Mouse (Mus musculus) hindbrain, embryonic 13.5 days (tissue): ENCODE measurements at regions not wholly inside any gene's neighbourhood (a gene's known extent, or its start where the extent isn't known, plus 50 kb on each side); places are given as distances from the start of the nearest gene placed in this dataset.
A peak's percentile ranks its signal among the peaks of the same experiment; 100 is the strongest.

Experiments used
- ATAC-seq: fragments of 200-750 bp; cut with Nextera tagmentation; 2 replicates; pipeline ENCODE4 v1.8.0; 2017; ENCODE audit warnings: moderate TSS enrichment; ENCODE audit not compliant: low FRiP score
- H3K27ac ChIP-seq: fragments of 300-500 bp; sonication (generic); 2 replicates; pipeline ENCODE4 v1.5.1; 2015; ENCODE audit warnings: inconsistent platforms, mild to moderate bottlenecking, moderate library complexity
- H3K27me3 ChIP-seq: fragments of 300-500 bp; sonication (generic); 2 replicates; pipeline ENCODE4 v1.6.1; 2015; ENCODE audit warnings: mild to moderate bottlenecking, inconsistent platforms
- H3K36me3 ChIP-seq: fragments of 300-500 bp; sonication (generic); 2 replicates; pipeline ENCODE4 v1.6.1; 2015; ENCODE audit warnings: mild to moderate bottlenecking, inconsistent platforms
- H3K4me1 ChIP-seq: fragments of 300-500 bp; sonication (generic); replicated peaks from 2 replicates; pipeline ENCODE4 v1.6.1; 2015; ENCODE audit warnings: inconsistent platforms
- H3K4me2 ChIP-seq: fragments of 300-500 bp; sonication (generic); 2 replicates; pipeline ENCODE4 v1.6.1; 2015; ENCODE audit warnings: inconsistent platforms, mild to moderate bottlenecking, moderate library complexity
- H3K4me3 ChIP-seq: fragments of 300-500 bp; sonication (generic); 2 replicates; pipeline ENCODE4 v1.5.1; 2015; ENCODE audit warnings: mild to moderate bottlenecking, inconsistent platforms
- H3K9ac ChIP-seq: fragments of 300-500 bp; sonication (generic); 2 replicates; pipeline ENCODE4 v1.6.1; 2015; ENCODE audit warnings: mild to moderate bottlenecking, inconsistent platforms
- H3K9me3 ChIP-seq: fragments of 300-500 bp; sonication (generic); 2 replicates; pipeline ENCODE4 v1.6.1; 2016; ENCODE audit warnings: inconsistent platforms
- WGBS: fragments of 180-500 bp; shearing (Covaris S2); methylation state at CpG from one replicate; pipeline ENCODE4 v1.1.7; 2015; 5-methylcytosine and 5-hydroxymethylcytosine counted together

DNA sequence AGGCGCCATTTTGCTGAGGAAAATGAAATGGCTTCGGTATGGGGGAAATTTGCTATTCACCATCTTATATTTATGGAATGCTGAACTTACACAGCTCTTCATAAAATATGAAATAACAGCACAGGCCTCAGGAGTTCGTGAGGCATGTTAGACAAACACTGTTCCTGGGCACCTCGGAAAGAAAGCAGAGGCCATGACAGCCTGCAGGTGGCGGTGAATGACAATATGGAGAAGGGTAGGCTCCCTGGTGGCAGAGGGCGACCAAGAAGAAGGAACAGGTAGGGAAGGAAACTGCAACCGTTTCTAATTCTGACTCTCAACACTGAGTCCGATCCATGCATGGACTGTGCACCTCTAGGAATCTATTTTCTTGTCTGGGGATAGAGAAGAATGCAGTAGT is 553.6 kb upstream of the Tmpo start:
- no peak overlapping the region for H3K4me2 ChIP-seq
- 0 out of 2 replicates have a peak overlapping the region, but pooled peaks have one; percentile 49 for H3K27ac ChIP-seq
- no peaks in the 10 kb centered on the region for H3K36me3 ChIP-seq
- H3K9me3 ChIP-seq = no peaks in the 10 kb centered on the region
- H3K4me3 ChIP-seq = no peak overlapping the region
- ATAC-seq = no peak
- H3K9ac ChIP-seq = no peak overlapping the region
- 82% methylated on average over 8 of the region's 8 CpGs for WGBS
- H3K4me1 ChIP-seq = no peaks in the 10 kb centered on the region
- no peaks in the 10 kb centered on the region for H3K27me3 ChIP-seq

DNA sequence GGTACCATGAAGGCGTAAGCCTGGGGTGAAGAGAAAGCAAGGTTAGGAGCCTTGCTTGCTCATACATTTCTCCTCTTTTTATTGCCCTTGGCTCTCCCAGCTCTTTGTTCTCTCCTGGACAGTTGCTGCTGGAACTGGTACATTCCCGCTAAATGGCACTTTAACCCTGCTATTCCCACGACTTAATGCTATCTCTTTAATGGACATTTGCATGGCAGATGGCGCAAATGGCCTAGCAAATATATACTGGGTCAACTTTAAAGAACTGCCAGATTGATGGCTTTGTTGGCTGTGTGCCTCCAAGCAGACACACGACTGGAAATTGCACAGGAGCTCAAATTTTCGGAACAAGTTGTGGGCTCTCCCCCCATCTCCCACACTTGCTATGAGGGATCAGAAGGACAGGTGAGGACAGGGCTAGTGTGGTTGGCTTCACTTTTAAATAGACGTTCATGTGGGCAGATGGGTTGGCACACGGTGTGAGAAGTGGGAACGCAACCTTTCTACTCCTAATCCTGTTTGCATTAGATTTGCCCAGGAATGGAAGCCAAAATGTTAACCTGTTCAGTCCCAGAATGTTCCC is 551.0 kb upstream of the Tmpo start:
- Histone ChIP-seq H3K27ac (0 out of 2 replicates have a peak overlapping the region, but pooled peaks have one; percentile 25), H3K9me3 (no peaks in the 10 kb centered on the region), H3K9ac (no peak overlapping the region), H3K4me2 (no peak overlapping the region), H3K4me1 (no peaks in the 10 kb centered on the region), H3K4me3 (no peak overlapping the region), H3K27me3 (no peaks in the 10 kb centered on the region), H3K36me3 (no peaks in the 10 kb centered on the region)
- no peak for ATAC-seq
- WGBS = 70% methylated on average over 9 of the region's 9 CpGs

DNA sequence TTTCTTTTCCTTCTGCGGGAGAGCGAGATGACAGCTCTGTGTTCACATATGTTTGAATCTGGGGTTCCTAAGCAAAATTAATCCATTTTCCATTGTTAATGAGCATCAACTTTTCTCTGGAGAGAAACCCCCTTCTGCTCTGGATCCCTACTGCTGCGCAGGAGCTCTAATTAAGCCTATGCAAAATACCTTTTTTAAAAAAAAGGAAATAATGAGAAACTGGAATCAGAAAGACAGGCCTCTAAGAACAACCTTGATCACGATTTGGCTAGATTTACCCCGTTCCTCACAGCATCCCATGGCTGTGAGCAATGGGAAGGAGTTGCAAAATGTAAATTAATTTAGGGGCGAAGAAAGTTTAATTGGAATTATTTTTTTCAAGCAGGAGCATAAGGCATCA is 548.9 kb upstream of the Tmpo start:
- H3K4me3 ChIP-seq = no peak overlapping the region
- H3K4me1 ChIP-seq = no peaks in the 10 kb centered on the region
- no peaks in the 10 kb centered on the region for H3K27me3 ChIP-seq
- H3K36me3 ChIP-seq = no peaks in the 10 kb centered on the region
- H3K27ac ChIP-seq = no peak overlapping the region; the same call in 1 of the 2 replicates
- H3K9ac ChIP-seq = no peak overlapping the region
- WGBS = 70% methylated on average over 6 of the region's 6 CpGs
- no peak overlapping the region for H3K4me2 ChIP-seq
- no peak for ATAC-seq
- H3K9me3 ChIP-seq = no peaks in the 10 kb centered on the region

DNA sequence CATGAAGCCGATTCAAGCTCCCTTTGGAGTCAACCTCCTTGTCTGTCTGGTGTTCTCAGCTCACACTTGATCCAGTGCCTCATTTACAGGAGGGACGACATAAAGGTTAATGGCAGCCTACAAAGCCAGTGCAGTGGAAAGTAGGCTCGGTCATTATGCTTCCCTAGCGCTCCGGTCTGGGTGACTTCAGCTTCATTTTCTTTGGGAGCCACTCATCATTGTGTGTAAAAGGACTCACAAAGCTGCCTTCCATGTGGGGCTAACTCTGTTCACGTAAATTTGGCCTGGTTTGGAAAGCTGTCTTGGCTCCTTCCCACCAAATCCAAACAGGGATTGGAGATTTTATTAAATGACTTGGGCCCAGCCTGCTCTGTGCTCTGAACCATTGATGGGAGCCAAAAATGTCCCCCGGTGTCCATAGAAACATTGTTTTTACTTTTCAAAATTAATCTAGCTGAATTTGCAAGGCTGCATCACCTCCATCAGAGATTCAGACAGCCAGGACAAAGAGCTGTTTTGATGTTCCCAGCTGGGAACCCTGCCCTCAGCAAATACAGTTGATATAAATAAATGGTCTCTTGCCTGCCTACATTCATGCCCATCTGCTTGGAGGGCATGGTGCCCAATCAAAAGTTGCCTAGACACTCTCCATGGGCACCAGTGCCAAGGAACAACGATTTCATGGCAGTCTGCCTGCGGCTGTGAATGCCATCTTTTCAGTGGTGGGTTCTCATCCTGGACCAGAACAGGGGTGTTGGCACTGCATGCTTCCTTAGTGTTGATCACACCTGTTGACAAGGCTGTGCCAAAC is 538.7 kb upstream of the Tmpo start:
- Histone ChIP-seq H3K4me3 (no peak overlapping the region), H3K4me2 (no peak overlapping the region), H3K9me3 (no peaks in the 10 kb centered on the region), H3K4me1 (peaks cover 13% of the 10 kb centered on the region; the same call in 1 of the 2 replicates), H3K27me3 (no peaks in the 10 kb centered on the region), H3K36me3 (no peaks in the 10 kb centered on the region), H3K27ac (peak overlapping the region; percentile 52; the same call in 1 of the 2 replicates), H3K9ac (no peak overlapping the region)
- 62% methylated on average over 9 of the region's 9 CpGs for WGBS
- peak; percentile 91 for ATAC-seq

DNA sequence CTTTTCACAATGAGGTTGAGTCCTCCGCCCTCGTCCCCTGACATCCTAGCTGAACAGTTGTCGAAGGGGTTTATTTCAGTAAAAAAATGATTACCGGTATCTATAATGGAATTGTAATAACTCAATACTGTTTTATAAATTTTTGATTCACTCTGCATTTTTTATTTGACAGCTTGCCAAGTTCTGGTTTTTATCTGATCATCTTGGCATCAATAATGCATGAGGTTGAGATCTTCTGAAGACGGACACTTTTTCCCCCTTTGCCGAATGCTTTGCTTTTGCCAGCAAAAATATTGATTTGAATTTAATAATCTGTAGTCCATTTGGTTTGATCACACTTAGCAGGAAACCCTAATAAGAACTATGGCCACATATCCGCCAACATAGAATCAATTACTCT is 535.5 kb upstream of the Tmpo start:
- Histone ChIP-seq H3K9ac (no peak overlapping the region), H3K27me3 (no peaks in the 10 kb centered on the region), H3K9me3 (no peaks in the 10 kb centered on the region), H3K4me1 (peaks cover 19% of the 10 kb centered on the region; the same call in 1 of the 2 replicates), H3K4me3 (no peak overlapping the region), H3K27ac (peak overlapping the region; percentile 65; the same call in 1 of the 2 replicates), H3K36me3 (no peaks in the 10 kb centered on the region), H3K4me2 (no peak overlapping the region)
- 56% methylated on average over 7 of the region's 7 CpGs for WGBS
- no peak for ATAC-seq

DNA sequence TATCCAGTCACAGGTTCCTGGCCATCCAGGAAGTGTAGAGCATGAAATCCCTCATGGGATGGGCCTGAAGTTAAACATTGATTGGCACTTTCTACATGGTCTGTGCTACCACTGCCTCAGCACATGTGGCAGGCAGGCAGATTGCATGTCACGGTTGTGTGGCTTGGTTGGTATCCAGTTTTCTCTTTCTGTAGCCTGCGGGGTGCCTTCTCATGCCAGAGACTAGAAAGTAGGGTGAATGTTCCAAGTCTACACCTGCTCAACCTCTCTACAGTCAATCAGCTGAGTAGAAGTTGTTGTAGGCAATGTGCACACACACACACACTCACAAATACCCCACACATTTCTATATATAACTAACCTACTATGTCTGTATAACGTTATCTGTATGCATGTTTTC is 533.5 kb upstream of the Tmpo start:
- Histone ChIP-seq H3K9ac (no peak overlapping the region), H3K4me1 (peaks cover 19% of the 10 kb centered on the region; the same call in 1 of the 2 replicates), H3K9me3 (no peaks in the 10 kb centered on the region), H3K4me3 (no peak overlapping the region), H3K4me2 (no peak overlapping the region), H3K27ac (no peak overlapping the region), H3K27me3 (no peaks in the 10 kb centered on the region), H3K36me3 (no peaks in the 10 kb centered on the region)
- WGBS = 80% methylated on average over 3 of the region's 3 CpGs
- no peak for ATAC-seq

DNA sequence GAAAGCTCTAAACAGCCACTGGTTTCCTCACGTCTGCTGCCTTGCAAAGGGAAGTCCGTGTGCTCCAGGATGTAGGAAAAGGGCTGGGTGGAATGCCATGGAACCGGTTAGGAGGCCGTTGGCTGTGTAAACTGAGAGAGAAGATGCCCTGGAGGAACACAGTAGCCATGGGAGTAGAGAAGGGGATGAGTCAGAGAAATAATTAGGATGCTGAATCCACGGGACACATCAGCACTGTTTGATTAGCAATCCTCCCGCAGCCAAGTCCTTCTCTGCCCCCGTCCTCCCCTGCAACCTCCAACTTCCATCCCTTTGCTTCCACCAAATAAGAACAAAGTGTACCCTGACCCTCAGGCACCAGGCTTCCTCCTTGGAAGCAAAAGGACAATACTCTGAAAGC is 532.4 kb upstream of the Tmpo start:
- no peak overlapping the region for H3K9ac ChIP-seq
- H3K4me2 ChIP-seq = no peak overlapping the region
- peaks cover 19% of the 10 kb centered on the region; the same call in 1 of the 2 replicates for H3K4me1 ChIP-seq
- 43% methylated on average over 7 of the region's 7 CpGs for WGBS
- H3K4me3 ChIP-seq = no peak overlapping the region
- H3K36me3 ChIP-seq = no peaks in the 10 kb centered on the region
- ATAC-seq = no peak
- no peak overlapping the region for H3K27ac ChIP-seq
- H3K9me3 ChIP-seq = no peaks in the 10 kb centered on the region
- H3K27me3 ChIP-seq = no peaks in the 10 kb centered on the region

DNA sequence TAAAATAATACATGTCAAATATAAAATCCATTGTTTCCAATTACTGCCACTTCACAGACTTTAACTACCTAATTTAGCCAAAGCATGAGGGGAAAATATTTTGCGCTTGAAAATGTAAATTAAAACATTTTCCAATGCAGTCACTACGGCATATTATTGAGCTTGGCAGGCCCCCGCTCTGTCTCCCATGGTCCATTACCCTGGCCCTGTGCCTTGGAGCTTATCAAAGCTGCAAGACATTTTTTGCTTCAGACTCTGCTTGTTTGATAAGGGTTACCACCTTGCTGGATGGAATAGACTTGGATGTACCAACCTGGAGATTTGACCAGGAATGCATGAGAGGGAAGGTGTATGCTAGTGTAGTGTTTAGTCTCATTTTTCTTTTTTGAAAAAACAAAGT is 525.7 kb upstream of the Tmpo start:
- no peak overlapping the region for H3K4me2 ChIP-seq
- no peaks in the 10 kb centered on the region for H3K9me3 ChIP-seq
- H3K4me1 ChIP-seq = no peaks in the 10 kb centered on the region
- no peak overlapping the region for H3K4me3 ChIP-seq
- H3K27ac ChIP-seq = no peak overlapping the region
- 63% methylated on average over 3 of the region's 3 CpGs for WGBS
- no peaks in the 10 kb centered on the region for H3K36me3 ChIP-seq
- H3K9ac ChIP-seq = no peak overlapping the region
- no peak for ATAC-seq
- no peaks in the 10 kb centered on the region for H3K27me3 ChIP-seq

DNA sequence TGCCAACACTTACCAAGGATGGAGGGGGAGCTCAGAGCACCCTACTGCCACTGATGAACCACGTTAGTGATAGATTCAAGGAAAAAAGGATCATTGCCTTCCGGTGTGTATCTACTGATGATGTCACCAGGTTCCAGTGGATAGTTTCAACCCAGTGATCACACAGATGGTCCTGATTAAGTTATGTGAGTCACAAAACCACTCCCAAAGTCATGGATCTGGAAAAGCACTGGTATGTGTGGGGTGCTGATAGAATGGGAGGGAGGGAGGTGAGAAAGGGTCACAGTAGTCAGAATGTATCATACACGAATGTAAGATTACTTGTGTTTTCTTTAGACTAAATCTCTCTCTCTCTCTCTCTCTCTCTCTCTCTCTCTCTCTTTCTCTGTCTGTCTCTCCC is 523.6 kb upstream of the Tmpo start:
- H3K9me3 ChIP-seq = no peaks in the 10 kb centered on the region
- no peaks in the 10 kb centered on the region for H3K36me3 ChIP-seq
- H3K9ac ChIP-seq = no peak overlapping the region
- H3K4me3 ChIP-seq = no peak overlapping the region
- 79% methylated on average over 3 of the region's 3 CpGs for WGBS
- no peak overlapping the region for H3K4me2 ChIP-seq
- no peaks in the 10 kb centered on the region for H3K27me3 ChIP-seq
- no peak for ATAC-seq
- no peak overlapping the region for H3K27ac ChIP-seq
- H3K4me1 ChIP-seq = no peaks in the 10 kb centered on the region

DNA sequence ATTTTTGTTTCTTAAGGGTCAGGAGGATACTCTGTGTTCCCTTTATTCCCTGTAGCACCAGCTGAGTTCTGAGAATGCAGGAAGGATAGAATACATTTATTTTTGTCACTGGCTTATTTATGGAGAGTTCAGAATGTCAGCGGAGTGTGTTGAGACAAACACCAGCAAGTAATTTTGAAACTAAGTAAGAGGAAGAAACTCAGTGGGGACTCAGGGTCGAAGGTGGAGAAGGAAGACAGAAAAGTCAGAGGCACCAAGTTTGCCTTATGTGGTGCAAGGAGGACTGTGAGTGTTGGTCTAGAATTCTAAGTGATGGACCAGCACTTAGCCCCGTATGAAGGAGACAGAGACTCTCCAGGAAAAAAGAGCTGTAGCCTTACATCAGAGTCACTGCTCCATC is 520.7 kb upstream of the Tmpo start:
- Histone ChIP-seq H3K27me3 (no peaks in the 10 kb centered on the region), H3K9ac (no peak overlapping the region), H3K27ac (no peak overlapping the region), H3K4me3 (no peak overlapping the region), H3K4me2 (no peak overlapping the region), H3K4me1 (no peaks in the 10 kb centered on the region), H3K36me3 (no peaks in the 10 kb centered on the region), H3K9me3 (no peaks in the 10 kb centered on the region)
- 85% methylated on average over 3 of the region's 3 CpGs for WGBS
- ATAC-seq = no peak

DNA sequence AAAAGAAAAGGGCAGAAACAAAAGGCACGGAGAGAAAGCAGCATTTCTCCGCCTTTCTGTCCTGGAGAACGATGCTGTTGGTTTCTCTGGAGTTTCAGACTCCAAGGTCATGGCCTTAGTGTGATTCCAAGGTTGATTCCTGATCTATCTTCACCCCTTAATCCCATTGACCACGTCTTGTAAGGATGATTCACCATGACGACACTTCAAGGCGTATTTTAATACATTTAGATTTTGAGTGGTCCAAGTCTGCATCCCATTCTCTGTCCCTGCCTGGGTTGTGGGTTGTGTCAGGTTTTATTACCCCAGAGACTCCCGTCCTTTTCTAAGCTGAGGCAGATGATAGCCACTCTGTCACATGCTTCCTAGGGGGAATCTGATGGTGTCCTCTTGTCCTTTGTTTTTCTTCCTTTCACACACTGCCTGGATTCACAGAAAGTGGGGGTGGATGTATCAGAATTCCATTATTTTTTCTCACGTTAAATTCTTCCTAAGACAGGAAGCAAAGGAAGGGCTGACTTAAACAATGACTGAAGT is 505.0 kb upstream of the Tmpo start:
- Histone ChIP-seq H3K4me2 (no peak overlapping the region), H3K4me3 (no peak overlapping the region), H3K4me1 (peaks cover 18% of the 10 kb centered on the region), H3K9me3 (no peaks in the 10 kb centered on the region), H3K27me3 (no peaks in the 10 kb centered on the region), H3K9ac (no peak overlapping the region), H3K36me3 (no peaks in the 10 kb centered on the region), H3K27ac (peak overlapping the region; percentile 67)
- ATAC-seq = no peak; the same call in 1 of the 2 replicates
- 31% methylated on average over 8 of the region's 8 CpGs for WGBS

DNA sequence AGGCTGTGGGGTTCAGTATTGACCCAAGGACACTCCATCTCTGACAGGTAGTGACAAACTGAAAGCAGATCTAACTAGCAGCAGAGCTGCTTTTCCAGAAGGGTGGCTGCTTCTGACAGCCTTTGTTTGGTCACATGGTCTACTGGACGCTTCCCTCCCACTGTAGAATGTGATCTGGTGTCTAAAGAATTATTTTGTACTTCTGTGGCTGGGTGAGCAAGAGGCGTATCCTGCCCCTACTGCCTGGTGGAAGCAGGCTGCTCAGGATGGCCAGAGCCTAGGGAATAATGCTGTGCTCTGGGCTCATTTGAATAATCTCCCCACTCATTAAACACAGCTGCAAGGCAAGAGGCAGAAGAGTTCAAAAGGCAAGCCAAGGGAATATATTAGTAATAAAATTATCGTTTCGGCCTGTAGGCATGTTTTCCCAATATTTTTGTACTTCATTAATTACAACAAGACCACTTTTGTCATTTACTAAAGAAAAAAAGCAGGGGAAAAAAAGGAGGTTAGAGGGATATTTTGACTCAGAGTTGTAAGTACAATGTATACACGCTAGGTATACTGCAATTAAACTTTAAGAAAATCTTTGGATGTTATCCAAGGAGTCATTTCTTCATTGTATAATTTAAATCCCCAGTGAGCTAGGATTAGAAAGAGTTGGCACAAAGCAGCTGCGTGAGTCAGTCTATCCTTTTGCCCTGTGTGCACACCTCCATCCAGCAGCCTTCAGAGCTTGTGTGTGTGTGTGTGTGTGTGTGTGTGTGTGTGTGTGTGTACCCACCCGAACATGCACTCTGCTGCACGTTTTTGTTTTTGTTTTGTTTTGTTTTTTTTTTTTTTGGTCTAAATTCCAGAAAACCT is 504.3 kb upstream of the Tmpo start:
- Histone ChIP-seq H3K36me3 (no peaks in the 10 kb centered on the region), H3K9ac (peak overlapping the region; percentile 13; the same call in 1 of the 2 replicates), H3K4me3 (no peak overlapping the region), H3K27me3 (no peaks in the 10 kb centered on the region), H3K4me2 (peak overlapping the region; percentile 15; the same call in 1 of the 2 replicates), H3K4me1 (peaks cover 18% of the 10 kb centered on the region), H3K9me3 (no peaks in the 10 kb centered on the region), H3K27ac (peak overlapping the region; percentile 81)
- 22% methylated on average over 8 of the region's 8 CpGs for WGBS
- peak; percentile 81 for ATAC-seq
